Mouse (Mus musculus): ENCODE measurements around the gene Gm13277. TPM values are rescaled to one million over a fixed set of nuclear protein-coding genes. Genes with fewer than 3 reads are reported as not detected.
"Not testable (repeated sequence)": the region's sequence is repeated elsewhere in the genome, so short reads cannot be mapped to it uniquely, and the experiment has no call there.

Gene Gm13277
- polyA plus RNA-seq, 1 experiment, result not detected

GRCm38 (mm10) chr4:88781831-88782230, 6.6 kb upstream of the Gm13277 start, which contains the start of gene Ifnz:
Ifnz (plus strand) TSS chr4:88782131.
- not testable (repeated sequence) for DNase-seq (ENCODE audit: low read depth, low spot score)
- WGBS, result 18% methylated on average over 4 of the region's 7 CpGs

GRCm38 (mm10) chr4:88782335-88782734, 6.1 kb upstream of the Gm13277 start:
- 0% methylated on average over 16 of the region's 31 CpGs for WGBS
- not testable (repeated sequence) for DNase-seq (ENCODE audit: low read depth, low spot score)

DNA sequence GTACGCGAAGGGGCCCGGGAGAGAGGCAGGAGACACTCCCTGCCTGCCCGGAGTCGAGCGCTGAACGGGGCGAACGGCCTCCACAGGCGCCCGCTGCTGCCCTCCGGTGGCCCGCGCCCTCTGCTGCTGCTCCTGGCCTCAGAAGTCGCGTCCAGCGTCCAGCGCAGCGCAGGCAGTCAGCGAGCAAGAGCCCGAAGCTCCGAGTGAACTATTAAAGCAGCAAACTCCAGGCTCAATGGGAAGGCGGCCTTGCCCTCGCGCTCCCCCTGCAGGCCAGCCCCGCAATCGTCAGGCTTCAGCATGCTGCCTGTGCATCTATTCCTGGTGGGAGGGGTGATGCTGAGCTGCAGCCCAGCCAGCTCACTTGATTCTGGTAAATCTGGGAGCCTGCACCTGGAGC, 3.0 kb upstream of the Gm13277 start, which contains the start of gene Gm13276:
Gene Gm13276, plus strand, starts transcription at position 301 of the 400 bp plus-strand sequence.
- not testable (repeated sequence) for DNase-seq (ENCODE audit: low read depth, low spot score)
- WGBS, result no CpG with 5 or more reads among the region's 27 CpGs

GRCm38 (mm10) chr4:88791250-88791649, 2.8 kb downstream of the Gm13277 start, which contains the start of gene Gm13278:
Gm13278 (plus strand) TSS chr4:88791550.
- not testable (repeated sequence) for DNase-seq (ENCODE audit: low read depth, low spot score)
- no CpG with 5 or more reads among the region's 28 CpGs for WGBS

- WGBS, result under 1% methylated on average over 15 of the region's 52 CpGs
- not testable (repeated sequence) for DNase-seq (ENCODE audit: low read depth, low spot score)
Measured at GRCm38 (mm10) chr4:88793936-88794675, 5.7 kb downstream of the Gm13277 start, which contains the start of gene Gm13275. Gm13275 (plus strand) TSS chr4:88794487.

GRCm38 (mm10) chr4:88797097-88797496, 8.7 kb downstream of the Gm13277 start, which contains the start of gene Gm13279:
Gm13279 (plus strand) TSS chr4:88797397.
- DNase-seq (ENCODE audit: low read depth, low spot score), result not testable (repeated sequence)
- WGBS, result no CpG with 5 or more reads among the region's 28 CpGs

DNA sequence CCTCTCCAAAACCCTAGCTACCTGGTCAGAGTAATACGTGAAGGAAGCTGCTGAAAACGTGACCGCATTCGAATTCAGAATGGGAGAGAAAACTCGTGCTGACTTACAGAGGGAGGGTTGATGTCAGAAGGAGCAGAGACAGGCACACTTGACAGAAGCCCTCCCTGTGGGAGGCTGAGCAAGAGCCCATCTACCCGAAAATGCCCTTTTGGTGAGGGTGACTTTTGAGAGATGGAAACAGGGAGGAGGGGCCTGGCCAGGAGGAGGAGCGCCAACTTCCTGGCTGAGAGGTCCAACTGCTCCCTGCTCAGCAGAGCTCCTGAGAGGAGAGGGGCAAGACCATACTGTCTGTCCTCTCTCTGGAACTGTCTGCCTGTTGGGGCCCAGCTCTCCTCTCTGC, 10.9 kb downstream of the Gm13277 start, which contains the start of gene Gm13285:
Gene Gm13285, plus strand, starts transcription at position 301 of the 400 bp plus-strand sequence.
- 16% methylated on average over 6 of the region's 7 CpGs for WGBS
- not testable (repeated sequence) for DNase-seq (ENCODE audit: low read depth, low spot score)

DNA sequence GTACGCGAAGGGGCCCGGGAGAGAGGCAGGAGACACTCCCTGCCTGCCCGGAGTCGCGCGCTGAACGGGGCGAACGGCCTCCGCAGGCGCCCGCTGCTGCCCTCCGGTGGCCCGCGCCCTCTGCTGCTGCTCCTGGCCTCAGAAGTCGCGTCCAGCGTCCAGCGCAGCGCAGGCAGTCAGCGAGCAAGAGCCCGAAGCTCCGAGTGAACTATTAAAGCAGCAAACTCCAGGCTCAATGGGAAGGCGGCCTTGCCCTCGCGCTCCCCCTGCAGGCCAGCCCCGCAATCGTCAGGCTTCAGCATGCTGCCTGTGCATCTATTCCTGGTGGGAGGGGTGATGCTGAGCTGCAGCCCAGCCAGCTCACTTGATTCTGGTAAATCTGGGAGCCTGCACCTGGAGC, 14.5 kb downstream of the Gm13277 start, which contains the start of gene Gm13287:
Gene Gm13287, plus strand, starts transcription at position 301 of the 400 bp plus-strand sequence.
- no CpG with 5 or more reads among the region's 29 CpGs for WGBS
- DNase-seq (ENCODE audit: low read depth, low spot score), result not testable (repeated sequence)

GRCm38 (mm10) chr4:88805231-88805630, 16.8 kb downstream of the Gm13277 start, which contains the start of gene Gm13288:
Gm13288 (plus strand) TSS chr4:88805531.
- WGBS, result no CpG with 5 or more reads among the region's 8 CpGs
- DNase-seq (ENCODE audit: low read depth, low spot score), result not testable (repeated sequence)

DNA sequence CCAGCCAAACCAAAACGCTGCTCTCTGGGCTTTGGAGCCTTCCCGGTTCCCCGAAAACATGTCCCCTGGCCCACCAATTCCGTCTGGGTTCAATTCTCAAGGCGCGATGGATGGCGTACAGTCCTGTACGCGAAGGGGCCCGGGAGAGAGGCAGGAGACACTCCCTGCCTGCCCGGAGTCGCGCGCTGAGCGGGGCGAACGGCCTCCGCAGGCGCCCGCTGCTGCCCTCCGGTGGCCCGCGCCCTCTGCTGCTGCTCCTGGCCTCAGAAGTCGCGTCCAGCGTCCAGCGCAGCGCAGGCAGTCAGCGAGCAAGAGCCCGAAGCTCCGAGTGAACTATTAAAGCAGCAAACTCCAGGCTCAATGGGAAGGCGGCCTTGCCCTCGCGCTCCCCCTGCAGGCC, 17.3 kb downstream of the Gm13277 start:
- DNase-seq (ENCODE audit: low read depth, low spot score), result not testable (repeated sequence)
- WGBS, result under 1% methylated on average over 13 of the region's 34 CpGs

DNA sequence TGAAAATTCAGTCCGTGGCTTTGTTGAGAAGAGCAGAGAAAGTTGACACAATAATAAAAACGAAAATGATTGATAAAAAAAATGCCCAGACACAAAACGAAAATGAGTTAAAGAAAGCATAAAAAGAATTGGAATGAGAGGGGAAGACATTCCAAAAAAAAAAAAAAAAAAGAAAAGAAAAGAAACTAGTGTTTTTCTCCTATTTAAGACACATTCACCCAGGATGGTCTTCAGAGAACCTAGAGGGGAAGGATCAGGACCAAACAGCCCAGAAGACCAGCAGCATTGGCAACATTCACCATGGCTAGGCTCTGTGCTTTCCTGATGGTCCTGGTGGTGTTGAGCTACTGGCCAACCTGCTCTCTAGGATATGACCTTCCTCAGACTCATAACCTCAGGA, 27.5 kb downstream of the Gm13277 start, which contains the start of gene Ifna7:
Gene Ifna7, plus strand, starts transcription at position 301 of the 400 bp plus-strand sequence.
- WGBS, result 58% methylated on average over 3 of the region's 3 CpGs
- no peak for DNase-seq (ENCODE audit: low read depth, low spot score)

DNA sequence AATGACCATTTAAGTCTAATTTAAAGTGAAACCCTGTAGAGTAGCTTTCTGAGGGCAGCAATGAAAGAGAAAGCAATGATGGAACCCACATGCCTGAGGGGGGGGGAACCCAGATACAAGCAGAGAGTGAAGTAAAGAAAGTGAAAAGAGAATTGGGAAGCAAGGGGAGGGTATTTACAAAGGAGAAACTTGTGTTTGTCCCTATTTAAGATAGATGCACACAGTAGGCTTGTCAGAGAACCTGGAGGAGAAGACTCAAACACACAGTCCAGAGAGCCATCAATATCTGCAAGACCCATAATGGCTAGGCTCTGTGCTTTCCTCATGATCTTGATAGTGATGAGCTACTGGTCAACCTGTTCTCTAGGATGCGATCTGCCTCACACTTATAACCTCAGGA, 31.2 kb downstream of the Gm13277 start, which contains the start of gene Ifna11:
Gene Ifna11, plus strand, starts transcription at position 301 of the 400 bp plus-strand sequence.
- DNase-seq (ENCODE audit: low read depth, low spot score), result no peak
- 84% methylated on average over 1 of the region's 1 CpGs for WGBS

- DNase-seq (ENCODE audit: low read depth, low spot score), result no peak
- 30% methylated on average over 4 of the region's 4 CpGs for WGBS
Measured at GRCm38 (mm10) chr4:88822995-88823394, 34.6 kb downstream of the Gm13277 start.

DNA sequence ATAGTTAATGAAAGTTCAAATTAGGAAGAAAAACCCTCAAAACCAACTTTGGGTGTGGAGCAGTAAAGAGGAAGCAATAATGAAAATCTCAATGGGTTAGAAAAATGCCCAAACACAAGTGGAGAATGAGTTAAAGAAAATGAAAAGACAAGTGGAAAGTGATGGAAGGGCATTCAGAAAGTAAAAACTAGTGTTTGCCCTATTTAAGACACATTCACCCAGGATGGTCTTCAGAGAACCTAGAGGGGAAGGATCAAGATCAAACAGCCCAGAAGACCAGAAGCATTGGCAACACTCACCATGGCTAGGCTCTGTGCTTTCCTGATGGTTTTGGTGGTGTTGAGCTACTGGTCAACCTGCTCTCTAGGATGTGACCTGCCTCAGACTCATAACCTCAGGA, 38.7 kb downstream of the Gm13277 start, which contains the start of gene Ifna6:
Gene Ifna6, plus strand, starts transcription at position 301 of the 400 bp plus-strand sequence.
- not testable (repeated sequence) for DNase-seq (ENCODE audit: low read depth, low spot score)

- DNase-seq (ENCODE audit: low read depth, low spot score), result no peak
Measured at GRCm38 (mm10) chr4:88830523-88830922, 42.1 kb downstream of the Gm13277 start.

GRCm38 (mm10) chr4:88835225-88835624, 46.8 kb downstream of the Gm13277 start, which contains the start of gene Ifna5:
Ifna5 (plus strand) TSS chr4:88835525.
- DNase-seq (ENCODE audit: low read depth, low spot score), result not testable (repeated sequence)
- 74% methylated on average over 1 of the region's 1 CpGs for WGBS

More at GRCm38 (mm10) chr4:88830523-88830922, 42.1 kb downstream of the Gm13277 start:
- 41% methylated on average over 4 of the region's 4 CpGs for WGBS
